Mouse (Mus musculus) embryonic facial prominence, embryonic 14.5 days (tissue): ENCODE measurements around the gene Gadd45a. TPM values are rescaled to one million over a fixed set of nuclear protein-coding genes. Genes with fewer than 3 reads are reported as not detected.
A peak's percentile ranks its signal among the peaks of the same experiment; 100 is the strongest.

Source experiments
- ATAC-seq: fragments of 200-750 bp; cut with Nextera tagmentation; 2 replicates; pipeline ENCODE4 v1.8.0; 2017; ENCODE audit warnings: low read depth, moderate number of reproducible peaks, moderate TSS enrichment
- DNase-seq: peaks from one replicate; pipeline ENCODE4 v3.0.0-alpha.2; 2015; ENCODE audit warnings: low spot score
- H3K27ac ChIP-seq: fragments of 300-500 bp; sonication (generic); replicated peaks from 2 replicates; pipeline ENCODE4 v1.5.1; 2014; ENCODE audit warnings: low read depth, mild to moderate bottlenecking, low read length, moderate library complexity
- H3K27me3 ChIP-seq: fragments of 300-500 bp; sonication (generic); replicated peaks from 2 replicates; pipeline ENCODE4 v1.6.1; 2014; ENCODE audit warnings: low read length; ENCODE audit not compliant: control insufficient read depth, insufficient read depth
- H3K36me3 ChIP-seq: fragments of 300-500 bp; sonication (generic); 2 replicates; pipeline ENCODE4 v1.6.1; 2014; ENCODE audit warnings: low read length, mixed read lengths; ENCODE audit not compliant: control insufficient read depth, insufficient read depth
- H3K4me1 ChIP-seq: fragments of 300-500 bp; sonication (generic); 2 replicates; pipeline ENCODE4 v1.6.1; 2014; ENCODE audit warnings: antibody characterized with exemption, low read length; ENCODE audit not compliant: control insufficient read depth, insufficient read depth
- H3K4me2 ChIP-seq: fragments of 300-500 bp; sonication (generic); 2 replicates; pipeline ENCODE4 v1.6.1; 2014; ENCODE audit warnings: low read depth, mild to moderate bottlenecking, low read length, moderate library complexity, mixed read lengths
- H3K4me3 ChIP-seq: fragments of 300-500 bp; sonication (generic); 2 replicates; pipeline ENCODE4 v1.5.1; 2014; ENCODE audit warnings: low read depth, mild to moderate bottlenecking, low read length
- H3K9ac ChIP-seq: fragments of 300-500 bp; sonication (generic); 2 replicates; pipeline ENCODE4 v1.6.1; 2014; ENCODE audit warnings: low read depth, mild to moderate bottlenecking, low read length, moderate library complexity, mixed read lengths
- H3K9me3 ChIP-seq: fragments of 300-500 bp; sonication (generic); 2 replicates; pipeline ENCODE4 v1.6.1; 2016; ENCODE audit warnings: low read length; ENCODE audit not compliant: control insufficient read depth
- WGBS: fragments of 180-500 bp; shearing (Covaris S2); extraction: QIAGEN DNeasy Blood & Tissue Kit; methylation state at CpG from one replicate; pipeline ENCODE4 v1.1.7; 2014; 5-methylcytosine and 5-hydroxymethylcytosine counted together
- polyA plus RNA-seq: library from polyadenylated mRNA; unstranded; fragments of >200 nt; fragmentation: Nextera tagmentation; extraction: Ambion mirVana; gene quantifications from 2 replicates; pipeline ENCODE4 v1.2.1, GENCODE M21; 2014

Gene Gadd45a
- polyA plus RNA-seq, 1 experiment from 2014 or later = 9.9 TPM

DNA sequence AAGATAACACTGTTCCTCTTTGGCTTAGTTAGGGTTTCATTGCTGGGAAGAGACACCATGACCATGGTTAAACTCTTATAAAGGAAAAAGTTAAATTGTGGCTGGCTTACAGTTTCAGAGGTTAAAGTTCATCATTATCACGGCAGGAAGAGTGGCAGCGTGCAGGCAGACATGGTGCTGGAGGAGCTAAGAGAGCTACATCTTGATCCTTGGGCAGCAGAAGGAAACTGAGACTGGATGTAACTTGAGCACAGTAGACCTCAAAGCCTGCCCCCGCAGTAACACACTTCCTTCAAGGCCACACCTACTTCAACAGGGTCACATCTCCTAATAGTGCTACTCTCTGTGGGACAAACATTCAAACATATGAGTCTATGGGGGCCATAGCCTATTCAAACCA lies 47.7 kb downstream of the Gadd45a start:
- Histone ChIP-seq H3K4me3 (no peak overlapping the region), H3K36me3 (no peaks in the 10 kb centered on the region), H3K9ac (no peak overlapping the region), H3K27ac (no peak overlapping the region), H3K27me3 (no peaks in the 10 kb centered on the region), H3K4me2 (no peak overlapping the region), H3K9me3 (no peaks in the 10 kb centered on the region), H3K4me1 (no peaks in the 10 kb centered on the region)
- ATAC-seq = no peak
- no peak for DNase-seq
- WGBS = 50% methylated on average over 3 of the region's 3 CpGs

DNA sequence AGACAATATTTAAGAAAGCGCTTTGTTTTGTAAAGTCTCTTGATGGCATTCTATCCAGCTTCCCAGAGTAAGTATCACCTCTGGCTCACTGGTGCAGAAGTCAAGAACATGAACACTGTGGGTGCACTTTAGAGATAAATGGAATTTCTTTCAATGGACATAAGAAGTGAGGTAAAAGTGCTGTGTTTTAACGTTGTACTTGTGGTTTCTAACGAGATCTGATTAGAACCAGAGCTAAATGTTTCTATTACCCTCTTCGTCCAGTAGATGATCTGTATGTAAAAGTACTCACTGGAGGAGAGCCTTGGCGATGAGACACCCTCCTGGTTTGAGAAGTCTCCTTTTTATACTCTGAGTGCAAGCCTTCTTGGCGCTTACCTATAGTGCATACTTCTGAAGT lies 48.2 kb downstream of the Gadd45a start:
- H3K4me1 ChIP-seq = no peaks in the 10 kb centered on the region
- no peak overlapping the region for H3K27ac ChIP-seq
- WGBS = 76% methylated on average over 6 of the region's 6 CpGs
- H3K36me3 ChIP-seq = no peaks in the 10 kb centered on the region
- DNase-seq = no peak
- no peak overlapping the region for H3K9ac ChIP-seq
- no peak for ATAC-seq
- no peaks in the 10 kb centered on the region for H3K9me3 ChIP-seq
- no peaks in the 10 kb centered on the region for H3K27me3 ChIP-seq
- no peak overlapping the region for H3K4me3 ChIP-seq
- no peak overlapping the region for H3K4me2 ChIP-seq

- Histone ChIP-seq H3K4me1 (no peaks in the 10 kb centered on the region), H3K36me3 (no peaks in the 10 kb centered on the region), H3K4me2 (no peak overlapping the region), H3K4me3 (no peak overlapping the region), H3K9ac (no peak overlapping the region), H3K27me3 (no peaks in the 10 kb centered on the region), H3K9me3 (no peaks in the 10 kb centered on the region), H3K27ac (no peak overlapping the region)
- DNase-seq (no peak), ATAC-seq (no peak)
- 82% methylated on average over 9 of the region's 9 CpGs for WGBS
Observed at GRCm38 (mm10) chr6:66988363-66988762, 48.9 kb downstream of the Gadd45a start.

- Histone ChIP-seq H3K4me3 (no peak overlapping the region), H3K9me3 (no peaks in the 10 kb centered on the region), H3K27ac (no peak overlapping the region), H3K27me3 (no peaks in the 10 kb centered on the region), H3K4me1 (no peaks in the 10 kb centered on the region), H3K4me2 (no peak overlapping the region), H3K36me3 (no peaks in the 10 kb centered on the region), H3K9ac (no peak overlapping the region)
- DNase-seq (peak; percentile 39), ATAC-seq (no peak)
- WGBS = 67% methylated on average over 3 of the region's 3 CpGs
Observed at GRCm38 (mm10) chr6:66987643-66988042, 49.6 kb downstream of the Gadd45a start.

DNA sequence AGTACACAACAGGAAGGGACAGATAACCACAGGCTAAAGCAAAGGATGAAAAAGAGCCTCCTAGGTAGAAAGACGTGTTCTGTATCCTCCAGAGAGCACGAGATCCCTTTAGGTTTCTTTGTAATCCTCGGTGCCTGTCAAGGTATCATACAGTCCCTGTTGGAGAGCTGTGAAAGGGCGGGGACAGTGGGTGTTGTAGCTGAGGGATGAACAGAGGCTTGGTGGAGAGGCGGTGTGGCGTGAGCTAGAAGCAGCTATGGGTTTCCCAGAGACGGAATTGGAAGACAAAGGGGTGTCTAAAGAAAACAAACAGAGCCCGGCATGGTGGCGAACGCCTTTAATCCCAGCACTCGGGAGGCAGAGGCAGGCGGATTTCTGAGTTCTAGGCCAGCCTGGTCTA lies 51.2 kb downstream of the Gadd45a start:
- Histone ChIP-seq H3K36me3 (no peaks in the 10 kb centered on the region), H3K9me3 (no peaks in the 10 kb centered on the region), H3K9ac (no peak overlapping the region), H3K4me3 (no peak overlapping the region), H3K4me2 (no peak overlapping the region), H3K27me3 (no peaks in the 10 kb centered on the region), H3K4me1 (no peaks in the 10 kb centered on the region), H3K27ac (no peak overlapping the region)
- ATAC-seq (no peak), DNase-seq (no peak)
- WGBS = 90% methylated on average over 12 of the region's 12 CpGs

DNA sequence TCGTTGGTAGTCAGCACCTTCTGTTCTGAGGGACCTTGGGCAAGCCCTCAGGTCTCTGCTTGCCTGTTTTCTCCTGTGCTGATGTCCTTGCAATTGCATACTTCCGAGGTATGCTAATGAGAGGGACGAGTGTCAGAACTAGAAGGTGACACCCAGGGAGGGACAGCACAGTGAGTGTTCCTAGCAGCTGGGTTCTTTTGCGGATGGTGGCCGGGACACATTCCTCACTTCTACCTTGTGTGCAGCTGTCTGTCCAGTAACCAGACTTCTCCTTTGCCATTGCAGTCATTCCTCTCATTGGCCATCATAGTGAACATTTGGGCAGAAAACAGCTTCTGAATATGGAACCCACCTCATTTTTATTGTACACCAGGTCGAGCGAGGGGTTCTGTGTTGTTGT lies 51.8 kb downstream of the Gadd45a start:
- Histone ChIP-seq H3K4me1 (no peaks in the 10 kb centered on the region), H3K9ac (no peak overlapping the region), H3K27ac (no peak overlapping the region), H3K4me2 (no peak overlapping the region), H3K4me3 (no peak overlapping the region), H3K27me3 (no peaks in the 10 kb centered on the region), H3K9me3 (no peaks in the 10 kb centered on the region), H3K36me3 (no peaks in the 10 kb centered on the region)
- 73% methylated on average over 7 of the region's 7 CpGs for WGBS
- no peak for ATAC-seq
- no peak for DNase-seq

Other genes with a start within 250 kb of the Gadd45a start
- gene Vmn1r39, start 226.8 kb downstream of the Gadd45a start, polyA plus RNA-seq = not detected in 2 replicates
- 91.8 and 99.9 TPM in 2 replicates for gene Gng12, start 141.1 kb downstream of the Gadd45a start, polyA plus RNA-seq
- gene Serbp1, start 200.7 kb upstream of the Gadd45a start, polyA plus RNA-seq = 426 and 453 TPM in 2 replicates